In the genomic region with DNA sequence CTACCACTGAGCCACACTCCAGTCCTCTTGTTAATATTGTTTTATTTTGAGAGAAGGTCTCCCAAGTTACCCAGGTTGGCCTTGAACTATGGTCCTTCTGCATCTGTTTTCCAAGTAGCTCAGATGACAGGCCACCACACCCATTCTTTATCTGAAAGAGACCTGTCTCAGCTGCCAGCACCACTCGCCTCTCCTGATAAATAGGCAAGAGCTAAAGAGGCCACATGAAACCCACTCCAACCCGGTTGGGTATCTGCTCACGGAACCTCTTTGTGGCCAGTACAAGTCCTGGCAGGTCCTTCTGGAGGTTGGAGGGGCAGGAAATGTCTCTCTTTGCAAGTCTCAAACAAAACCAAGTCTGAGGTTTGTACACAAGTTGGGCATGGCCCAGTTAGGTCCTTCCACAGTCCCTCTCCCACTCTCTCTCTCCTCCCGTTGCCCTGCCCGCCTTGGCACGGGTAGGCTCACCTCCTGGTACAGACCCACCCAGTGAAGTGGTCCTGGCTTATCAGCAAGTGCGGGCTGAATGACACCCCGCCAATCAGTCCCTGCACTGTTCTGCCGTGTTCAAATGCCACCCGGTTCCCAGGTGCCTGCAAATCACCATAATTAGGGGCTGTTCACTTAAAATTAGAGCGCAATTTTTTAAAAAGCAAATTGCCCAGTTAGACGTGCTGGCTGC, we compare ENCODE assay signal across 19 mouse cellular contexts.
A peak's percentile ranks its signal among the peaks of the same experiment; 100 is the strongest.
DNase-seq lines count a peak whose midpoint lies in the region; ATAC-seq and TF ChIP-seq lines count a peak whose summit lies in the region.
"Had no signal": no experiment of that assay in that cellular context is flagged by ENCODE, and none has a peak within 500 bp of the region (broad histone marks: within the 10 kb centered on the region; RNA-seq: fewer than 3 reads in every experiment).

No protein-coding gene starts in this region.

- H3K9ac ChIP-seq in midbrain, embryonic 11.5 days (ENCODE audit: low read length), result no peak overlapping the region
- no peak overlapping the region for H3K9ac ChIP-seq in midbrain, embryonic 15.5 days
- peak overlapping the region; percentile 37; the same call in 1 of the 2 replicates for H3K9ac ChIP-seq in liver, embryonic 16.5 days (ENCODE audit: low read depth, low read length)
- H3K9ac ChIP-seq in stomach, embryonic 16.5 days (ENCODE audit: low read length), result no peak overlapping the region
- H3K9ac ChIP-seq: embryonic facial prominence, embryonic 13.5 days; heart, embryonic 12.5 days; hindbrain, embryonic 14.5 days; limb, embryonic 15.5 days; neural tube, embryonic 15.5 days had no signal

- peak; percentile 39 for DNase-seq in midbrain, embryonic 11.5 days (ENCODE audit: low spot score, missing footprints)
- DNase-seq in lung, adult 2 months, result no peak
- DNase-seq in thymus, postnatal 25 days, result no peak
- DNase-seq: adrenal gland, postnatal 10 days; B cell, adult 2 months; cerebellum, adult 11 months; gastrocnemius, postnatal 25 days; lung, postnatal 4 days; thymus, postnatal 4 days had no signal

- H3K27me3 ChIP-seq in midbrain, embryonic 11.5 days (ENCODE audit: control insufficient read depth, insufficient read depth, low read length), result peaks cover 13% of the 10 kb centered on the region
- peaks cover 25% of the 10 kb centered on the region for H3K27me3 ChIP-seq in midbrain, embryonic 15.5 days (replicated peaks)
- H3K27me3 ChIP-seq in liver, embryonic 16.5 days (ENCODE audit: control insufficient read depth, insufficient read depth, low read depth, low read length), result no peaks in the 10 kb centered on the region
- H3K27me3 ChIP-seq in stomach, embryonic 16.5 days (ENCODE audit: control insufficient read depth, insufficient read depth, low read length), result no peaks in the 10 kb centered on the region
- H3K27me3 ChIP-seq: embryonic facial prominence, embryonic 13.5 days; heart, embryonic 12.5 days; limb, embryonic 15.5 days; neural tube, embryonic 15.5 days had no signal

- H3K4me3 ChIP-seq in midbrain, embryonic 11.5 days (ENCODE audit: low read depth, low read length), result no peak overlapping the region
- no peak overlapping the region for H3K4me3 ChIP-seq in midbrain, embryonic 15.5 days
- H3K4me3 ChIP-seq in liver, embryonic 16.5 days (ENCODE audit: low read depth, low read length), result no peak overlapping the region
- no peak overlapping the region for H3K4me3 ChIP-seq in stomach, embryonic 16.5 days (replicated peaks; ENCODE audit: low read length)
- H3K4me3 ChIP-seq in lung, adult 2 months (replicated peaks; ENCODE audit: extremely low read depth, low read depth, low read length), result no peak overlapping the region
- H3K4me3 ChIP-seq: embryonic facial prominence, embryonic 13.5 days; heart, embryonic 12.5 days; layer of hippocampus, adult 2 months; limb, embryonic 15.5 days; neural tube, embryonic 15.5 days had no signal

- H3K36me3 ChIP-seq in midbrain, embryonic 11.5 days (ENCODE audit: control insufficient read depth, insufficient read depth, low read length), result no peaks in the 10 kb centered on the region
- H3K36me3 ChIP-seq in midbrain, embryonic 15.5 days (replicated peaks), result no peaks in the 10 kb centered on the region
- H3K36me3 ChIP-seq in liver, embryonic 16.5 days (ENCODE audit: control insufficient read depth, insufficient read depth), result no peaks in the 10 kb centered on the region
- H3K36me3 ChIP-seq in stomach, embryonic 16.5 days (ENCODE audit: control insufficient read depth, insufficient read depth, low read length), result no peaks in the 10 kb centered on the region
- H3K36me3 ChIP-seq: neural tube, embryonic 15.5 days had no signal

- ATAC-seq in midbrain, embryonic 11.5 days (ENCODE audit: low FRiP score), result no peak
- no peak for ATAC-seq in midbrain, embryonic 15.5 days (replicated peaks)
- ATAC-seq in common myeloid progenitor, adult 5-6 weeks (replicated peaks; ENCODE audit: low read depth, poor library complexity, severe bottlenecking), result peak; percentile 54; the same call in 1 of the 2 replicates
- ATAC-seq in liver, embryonic 16.5 days (ENCODE audit: low read depth), result peak; percentile 93
- ATAC-seq in stomach, embryonic 16.5 days (ENCODE audit: insufficient read depth, low FRiP score), result peak; percentile 42; the same call in 1 of the 2 replicates

- no peak overlapping the region for H3K27ac ChIP-seq in midbrain, embryonic 11.5 days (ENCODE audit: low read depth, low read length)
- no peak overlapping the region for H3K27ac ChIP-seq in midbrain, embryonic 15.5 days
- peak overlapping the region; percentile 88 for H3K27ac ChIP-seq in liver, embryonic 16.5 days (ENCODE audit: low read length)
- H3K27ac ChIP-seq in stomach, embryonic 16.5 days (ENCODE audit: low read length), result no peak overlapping the region
- H3K27ac ChIP-seq: embryonic facial prominence, embryonic 13.5 days; hindbrain, embryonic 14.5 days; layer of hippocampus, adult 2 months; limb, embryonic 15.5 days; neural tube, embryonic 15.5 days had no signal

- peaks cover 12% of the 10 kb centered on the region for H3K4me1 ChIP-seq in midbrain, embryonic 11.5 days (ENCODE audit: control insufficient read depth, insufficient read depth, low read length)
- peaks cover 15% of the 10 kb centered on the region for H3K4me1 ChIP-seq in midbrain, embryonic 15.5 days
- peaks cover 22% of the 10 kb centered on the region for H3K4me1 ChIP-seq in liver, embryonic 16.5 days (ENCODE audit: control insufficient read depth, low read depth, low read length)
- H3K4me1 ChIP-seq in stomach, embryonic 16.5 days (ENCODE audit: control insufficient read depth, insufficient read depth, low read length), result no peaks in the 10 kb centered on the region
- no peaks in the 10 kb centered on the region for H3K4me1 ChIP-seq in lung, adult 2 months (ENCODE audit: control insufficient read depth, insufficient read depth, low read length)

- WGBS in midbrain, embryonic 11.5 days, result 91% methylated on average over 12 of the region's 12 CpGs
- WGBS in midbrain, embryonic 15.5 days, result 90% methylated on average over 12 of the region's 12 CpGs
- WGBS in liver, embryonic 16.5 days (ENCODE audit: insufficient replicate concordance), result 35% methylated on average over 12 of the region's 12 CpGs
- 70% methylated on average over 12 of the region's 12 CpGs for WGBS in stomach, embryonic 16.5 days
- WGBS in lung, adult 2 months, result 74% methylated on average over 12 of the region's 12 CpGs

- no peak for TF ChIP-seq CTCF in lung, adult 2 months (IDR thresholded peaks at IDR 0.05; ENCODE audit: insufficient read depth, low read length)

- no peaks in the 10 kb centered on the region for H3K9me3 ChIP-seq in midbrain, embryonic 11.5 days (ENCODE audit: control insufficient read depth, low read length)
- H3K9me3 ChIP-seq in midbrain, embryonic 15.5 days, result no peaks in the 10 kb centered on the region
- H3K9me3 ChIP-seq in liver, embryonic 16.5 days (replicated peaks; ENCODE audit: control insufficient read depth, low read length), result no peaks in the 10 kb centered on the region
- no peaks in the 10 kb centered on the region for H3K9me3 ChIP-seq in stomach, embryonic 16.5 days (replicated peaks; ENCODE audit: control insufficient read depth, low read length)
- H3K9me3 ChIP-seq: embryonic facial prominence, embryonic 13.5 days; heart, embryonic 12.5 days; limb, embryonic 15.5 days; neural tube, embryonic 15.5 days had no signal

- H3K4me2 ChIP-seq in midbrain, embryonic 11.5 days, result no peak overlapping the region
- H3K4me2 ChIP-seq in midbrain, embryonic 15.5 days, result no peak overlapping the region
- peak overlapping the region; percentile 37 for H3K4me2 ChIP-seq in liver, embryonic 16.5 days (ENCODE audit: low read depth, low read length)
- H3K4me2 ChIP-seq in stomach, embryonic 16.5 days (ENCODE audit: low read depth, low read length), result no peak overlapping the region
- H3K4me2 ChIP-seq: embryonic facial prominence, embryonic 13.5 days; heart, embryonic 12.5 days; hindbrain, embryonic 14.5 days; limb, embryonic 15.5 days; neural tube, embryonic 15.5 days had no signal

- no peak for TF ChIP-seq POLR2A in lung, adult 2 months (IDR thresholded peaks at IDR 0.05; ENCODE audit: borderline replicate concordance, extremely low read depth, low read depth, low read length)

Comparison
In these comparisons a context has a peak if more than half of its experiments do, and no peak if none do; other contexts are left out.
1. ATAC-seq: peak in common myeloid progenitor, adult 5-6 weeks (single experiment), liver, embryonic 16.5 days (single experiment) and stomach, embryonic 16.5 days (single experiment); none in midbrain, embryonic 11.5 days (single experiment) and midbrain, embryonic 15.5 days (single experiment).